Mouse (Mus musculus) G1E-ER4 (cell line): Measurements from ENCODE around the gene Mgrn1. TPM values are rescaled to one million over a fixed set of nuclear protein-coding genes. Genes with fewer than 3 reads are reported as not detected.

Source experiments
- GATA1 ChIP-seq: IDR thresholded peaks from one replicate; pipeline ENCODE4 v1.8.0; 2012; ENCODE audit warnings: low read length, inconsistent platforms
- polyA plus RNA-seq: library from polyadenylated mRNA; stranded (reverse); fragments of >175 nt; gene quantifications from 2 replicates; pipeline ENCODE4 v1.2.3, GENCODE M21; 2012

Gene Mgrn1
- polyA plus RNA-seq, 1 experiment, result 21.5 TPM

- TF ChIP-seq GATA1, result peak; percentile 12
Observed at GRCm38 (mm10) chr16:4896249-4897027, 10.4 kb downstream of the Mgrn1 start.

GRCm38 (mm10) chr16:4897146-4897730, 11.2 kb downstream of the Mgrn1 start:
- TF ChIP-seq GATA1, result no peak

- TF ChIP-seq GATA1, result no peak
Observed at GRCm38 (mm10) chr16:4898881-4899280, 12.8 kb downstream of the Mgrn1 start.

DNA sequence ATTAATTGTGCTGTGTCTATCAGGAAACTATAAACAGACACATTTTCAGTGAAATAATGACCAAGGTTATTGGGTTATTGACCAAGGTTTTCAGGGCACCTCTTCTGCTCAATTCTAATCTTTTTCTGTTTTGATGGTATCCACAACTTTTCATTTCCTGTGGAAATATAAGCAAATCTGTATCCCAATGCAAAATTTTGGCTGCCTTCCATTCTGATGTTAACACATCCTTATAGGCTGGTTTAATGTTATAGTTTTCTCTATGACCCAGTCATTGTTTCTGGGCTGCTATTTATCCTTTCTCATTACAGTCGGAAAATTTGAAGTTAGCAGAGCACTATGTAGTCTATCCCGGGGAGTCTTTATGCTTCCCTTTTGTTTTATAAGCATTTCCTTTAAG, 13.7 kb downstream of the Mgrn1 start:
- TF ChIP-seq GATA1, result no peak

DNA sequence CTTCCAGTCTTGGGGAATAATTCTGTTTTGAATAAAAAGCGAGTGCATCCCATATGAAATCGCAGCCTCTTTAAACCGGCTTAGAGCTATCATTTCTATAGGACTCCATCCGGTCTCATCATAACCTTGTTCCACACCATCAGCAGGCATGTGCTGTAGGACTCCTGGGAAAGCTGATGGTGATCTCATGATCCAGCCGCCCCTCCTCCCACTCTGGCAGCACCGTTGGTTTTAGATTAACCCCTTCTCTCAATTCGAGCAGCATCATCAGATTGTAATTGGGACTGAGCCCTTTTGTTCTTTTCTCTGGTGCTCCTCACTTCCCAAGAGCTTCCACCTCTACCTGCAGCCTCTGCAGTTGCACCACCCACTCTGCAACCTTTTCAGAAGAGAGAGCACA, 15.1 kb downstream of the Mgrn1 start:
- TF ChIP-seq GATA1, result no peak

DNA sequence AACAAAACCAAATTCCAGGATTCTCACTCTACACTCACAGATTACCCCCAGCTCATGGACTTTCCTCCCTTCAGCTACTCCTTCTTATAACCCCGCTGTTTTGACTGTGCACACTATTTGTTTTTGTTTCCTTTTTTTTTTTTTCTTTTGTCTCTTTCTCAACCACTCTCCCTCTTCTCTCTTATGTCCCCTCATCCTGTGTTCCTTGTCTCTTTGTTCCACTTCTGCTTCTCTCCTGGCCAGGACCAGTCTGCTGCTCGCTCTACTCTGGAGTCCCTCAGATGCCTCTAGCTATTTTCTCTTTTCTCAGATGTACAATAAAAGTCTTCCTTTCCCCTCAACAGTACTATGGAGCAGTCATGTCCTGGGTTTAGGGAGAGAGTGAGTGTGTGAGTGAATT, 16.3 kb downstream of the Mgrn1 start:
- TF ChIP-seq GATA1, result no peak

- TF ChIP-seq GATA1, result no peak
Observed at GRCm38 (mm10) chr16:4903491-4904102, 17.5 kb downstream of the Mgrn1 start.

GRCm38 (mm10) chr16:4904878-4905277, 18.8 kb downstream of the Mgrn1 start:
- no peak for TF ChIP-seq GATA1

DNA sequence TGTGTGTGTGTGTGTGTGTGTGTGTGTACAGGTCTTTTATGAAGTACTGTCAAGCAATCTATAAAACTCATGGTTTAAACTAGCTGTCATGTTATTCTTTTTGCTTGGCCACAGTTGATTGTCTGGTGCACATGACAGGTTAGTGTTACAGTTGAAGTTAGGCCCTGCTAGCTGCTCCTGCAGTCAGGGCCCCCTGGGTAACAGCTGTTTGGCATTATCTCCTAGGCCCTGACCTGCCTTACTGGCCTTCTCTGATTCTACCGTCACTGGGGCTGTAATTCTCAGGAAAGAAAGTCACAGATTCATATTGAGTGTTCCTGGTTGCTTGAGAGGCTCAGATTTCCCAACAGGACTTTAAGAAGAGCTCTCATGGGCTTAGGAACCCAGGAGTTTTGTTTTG, 19.5 kb downstream of the Mgrn1 start:
- no peak for TF ChIP-seq GATA1

DNA sequence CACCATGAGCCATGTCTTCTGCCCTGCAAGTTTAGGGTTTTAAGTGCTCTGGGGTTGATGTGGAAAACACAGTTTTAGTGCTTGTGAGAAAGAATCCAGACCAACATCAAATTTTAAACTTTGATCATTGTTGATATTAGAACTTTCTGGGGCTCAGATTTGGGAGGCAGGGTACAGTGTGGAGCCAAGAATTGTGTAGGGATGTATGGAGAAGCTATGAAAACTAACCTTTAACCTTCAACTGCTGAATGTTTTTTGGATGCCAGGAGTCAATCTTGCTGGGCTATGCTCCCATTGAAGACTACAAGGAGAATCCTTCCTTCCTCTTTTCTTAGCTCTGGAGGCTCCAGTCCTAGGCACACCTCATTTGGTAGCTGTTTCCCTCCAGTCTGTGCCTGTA, 20.5 kb downstream of the Mgrn1 start:
- no peak for TF ChIP-seq GATA1

GRCm38 (mm10) chr16:4907386-4907785, 21.3 kb downstream of the Mgrn1 start:
- no peak for TF ChIP-seq GATA1

DNA sequence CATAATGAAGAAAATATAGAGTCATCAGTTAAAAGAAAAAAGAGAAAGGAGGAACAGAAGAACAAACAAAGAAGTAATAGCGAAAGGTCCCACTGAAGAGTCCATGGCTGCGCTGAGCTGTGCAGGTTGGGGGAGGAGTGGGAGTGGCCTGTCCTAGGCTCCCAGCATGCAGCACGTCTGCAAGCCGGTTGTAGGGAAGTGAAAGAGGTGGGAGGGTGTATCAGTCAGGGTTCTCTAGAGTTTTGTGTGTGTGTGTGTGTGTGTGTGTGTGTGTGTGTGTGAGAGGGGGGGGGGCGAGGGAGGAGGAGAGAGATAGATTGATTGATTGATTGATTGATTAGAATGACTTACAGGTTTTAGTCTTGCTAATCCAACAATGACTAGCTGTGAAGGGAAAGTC, 21.9 kb downstream of the Mgrn1 start:
- TF ChIP-seq GATA1, result no peak

- TF ChIP-seq GATA1, result no peak
Observed at GRCm38 (mm10) chr16:4909745-4910144, 23.7 kb downstream of the Mgrn1 start.

GRCm38 (mm10) chr16:4910758-4911157, 24.7 kb downstream of the Mgrn1 start:
- TF ChIP-seq GATA1, result no peak

DNA sequence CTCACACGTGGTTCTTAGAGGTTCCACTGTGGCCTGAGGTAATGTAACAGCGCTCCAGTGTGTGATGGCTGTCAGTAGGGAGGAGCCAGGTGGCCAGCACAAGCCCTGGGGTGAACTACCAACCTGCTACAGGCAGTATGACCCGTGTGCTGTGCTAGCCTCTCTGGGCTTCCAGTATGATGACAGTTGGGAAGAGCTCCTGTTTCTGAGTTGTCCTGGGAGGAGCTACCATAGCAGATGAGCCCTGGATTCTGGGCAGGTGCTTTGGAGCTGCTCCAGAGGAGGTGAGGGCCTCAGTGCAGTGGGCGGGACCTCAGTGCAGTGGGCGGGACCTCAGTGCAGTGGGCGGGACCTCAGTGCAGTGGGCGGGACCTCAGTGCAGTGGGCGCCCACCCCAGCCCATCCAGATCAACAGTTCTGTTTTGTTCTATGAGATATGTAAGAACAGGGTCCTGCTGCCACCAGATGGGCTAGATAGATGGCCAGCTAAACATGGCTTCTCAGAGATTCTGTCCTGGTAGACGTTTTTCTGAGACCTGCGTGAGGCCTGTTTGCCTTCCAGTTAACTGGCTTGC, 26.1 kb downstream of the Mgrn1 start:
- TF ChIP-seq GATA1, result no peak
